Mouse (Mus musculus) heart, postnatal 0 days (tissue): ENCODE measurements around the gene Dcdc2c.

ENCODE experiments used
- CTCF ChIP-seq: IDR thresholded peaks from 2 replicates; pipeline ENCODE4 v1.5.1; 2016; ENCODE audit warnings: antibody characterized with exemption, control low read depth, low read depth
- EP300 ChIP-seq: IDR thresholded peaks from 2 replicates; pipeline ENCODE4 v1.6.1; 2016; ENCODE audit warnings: antibody characterized with exemption, low read depth

DNA sequence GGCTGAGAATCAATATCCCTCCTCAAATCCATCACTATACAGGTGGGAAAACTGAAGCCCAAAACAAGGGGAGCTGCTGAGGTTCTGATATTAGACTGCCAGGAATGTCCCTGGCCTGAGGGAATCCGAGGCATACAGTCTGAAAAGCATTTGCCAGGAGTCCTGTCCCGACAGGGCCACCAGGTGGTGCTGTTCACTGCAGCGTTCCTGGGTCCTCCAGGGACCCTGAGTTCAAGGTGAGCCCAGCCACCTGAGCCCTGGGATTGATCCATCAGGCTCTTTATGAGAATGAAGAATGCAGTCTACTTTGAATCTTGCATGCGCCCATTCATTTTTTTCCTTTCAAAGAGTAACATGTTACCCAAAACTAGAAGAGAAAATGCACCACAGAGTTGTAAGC lies 26.9 kb upstream of the Dcdc2c start:
- peak; percentile 37 for TF ChIP-seq CTCF
- no peak for TF ChIP-seq EP300
